Mouse (Mus musculus) spleen, postnatal 14 days (tissue): ENCODE data around the gene Fads2.
A peak's percentile ranks its signal among the peaks of the same experiment; 100 is the strongest.
"Not testable (repeated sequence)": the region's sequence is repeated elsewhere in the genome, so short reads cannot be mapped to it uniquely, and the experiment has no call there.

Experiments used
- DNase-seq, 2 experiments: peaks; one replicate each; pipeline ENCODE4 v3.0.0; 2021 to 2022; ENCODE audit warnings: low spot score in 2 of 2

The Fads2 gene

GRCm38 (mm10) chr19:10101341-10102053, at the start of gene Fads2:
Fads2 (minus strand) TSS chr19:10101746.
- peak; percentile 43 to 55 for DNase-seq

DNA sequence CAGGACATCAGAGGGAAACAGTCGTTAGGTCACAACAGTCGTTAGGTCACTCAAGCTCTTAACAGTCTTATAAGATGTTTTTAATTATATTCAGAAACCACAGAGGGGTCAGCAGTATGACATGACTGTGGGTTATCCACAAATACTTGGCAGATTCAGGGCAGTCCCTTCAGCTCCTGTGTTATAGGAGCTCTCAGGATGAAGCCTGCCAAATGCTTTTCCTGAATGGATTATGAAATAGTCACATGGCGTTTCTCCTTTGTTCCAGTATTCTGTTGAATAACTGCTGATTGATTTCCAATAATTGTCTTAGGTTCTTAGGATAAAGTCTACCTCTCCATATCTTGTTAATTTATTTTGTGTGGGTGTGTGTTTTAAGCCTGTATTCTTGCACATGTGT, 47.6 kb upstream of the Fads2 start:
- DNase-seq: no peak

DNA sequence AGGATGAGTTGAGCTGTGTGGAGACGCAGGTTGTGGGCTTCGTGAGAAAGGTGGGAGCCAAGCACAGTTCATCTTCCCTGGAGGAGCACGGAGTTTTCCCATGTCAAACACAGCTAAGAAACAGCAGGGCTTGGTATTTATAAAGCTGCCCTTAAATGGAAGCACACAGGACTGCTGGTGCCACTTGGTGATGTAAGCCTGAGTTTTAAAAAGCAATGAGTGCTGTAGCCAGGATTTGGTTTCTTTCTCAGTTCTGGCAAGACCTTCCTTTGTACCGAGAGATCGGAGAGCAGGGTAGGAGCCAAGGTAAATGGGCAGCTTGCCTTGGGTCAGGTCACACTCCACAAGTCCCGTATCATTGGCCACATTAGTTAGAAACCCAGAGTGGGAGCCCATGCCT, 47.0 kb upstream of the Fads2 start:
- no peak for DNase-seq

DNA sequence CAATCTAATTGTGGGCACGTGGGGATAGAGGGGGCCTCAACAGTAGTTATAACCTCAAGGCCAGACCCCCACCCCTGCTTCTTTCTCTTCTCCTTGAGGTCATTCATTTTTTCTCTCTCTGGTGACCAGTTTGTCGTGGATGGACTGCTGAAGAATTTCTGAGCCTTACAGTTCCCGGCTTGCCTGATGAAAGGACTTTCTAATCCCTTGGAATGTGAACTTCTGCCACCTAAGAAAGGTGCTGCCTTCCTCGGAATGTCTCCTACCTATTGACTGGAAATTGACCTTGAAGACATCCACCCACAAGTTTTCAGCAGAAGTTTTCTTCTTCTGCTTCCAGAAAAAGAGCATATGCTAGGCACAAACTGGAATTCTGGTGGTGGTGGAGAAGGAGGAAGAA, 42.9 kb upstream of the Fads2 start:
- DNase-seq: no peak

- no peak for DNase-seq
Measured at GRCm38 (mm10) chr19:10143667-10144066, 42.1 kb upstream of the Fads2 start.

GRCm38 (mm10) chr19:10139736-10140135, 38.2 kb upstream of the Fads2 start:
- no peak for DNase-seq

DNA sequence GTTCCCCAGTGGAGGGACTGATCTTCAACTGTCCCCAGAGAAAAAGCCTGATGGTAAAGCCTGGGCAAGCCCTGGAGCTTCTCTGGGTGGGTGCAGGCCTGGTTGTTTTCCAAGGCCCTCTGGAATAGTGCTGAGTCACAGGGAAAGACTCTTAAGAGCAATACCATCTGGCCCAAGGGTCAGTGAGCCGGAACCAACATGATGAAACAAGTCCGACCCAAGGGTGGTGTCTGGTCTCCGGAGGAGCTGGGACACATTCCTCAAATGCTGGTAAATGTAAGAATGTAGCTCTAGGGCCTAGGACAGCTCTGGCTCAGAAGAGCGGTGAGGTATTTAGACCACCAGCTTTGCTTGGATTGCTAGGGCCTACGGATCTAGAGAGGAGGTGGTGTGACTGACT, 35.9 kb upstream of the Fads2 start:
- no peak for DNase-seq

DNA sequence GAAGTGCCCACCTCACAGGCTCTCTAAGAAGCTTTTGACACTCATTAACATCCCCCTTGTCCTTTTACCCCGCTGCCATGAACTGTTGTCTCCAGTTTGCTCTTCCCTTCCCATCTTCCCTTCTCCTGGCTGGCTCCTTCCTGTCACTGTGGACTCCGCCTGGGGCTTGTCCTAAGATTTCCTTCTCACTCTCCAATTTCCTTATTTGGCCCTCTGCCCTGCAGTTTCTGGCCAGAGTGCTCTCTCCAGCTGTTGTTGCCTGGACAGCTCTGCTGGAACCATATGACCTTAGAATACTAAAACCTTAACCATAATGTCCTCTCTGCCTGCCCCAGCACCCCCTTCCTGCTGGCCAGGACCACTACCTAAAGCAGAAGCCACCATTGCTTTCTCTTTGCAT, 33.1 kb upstream of the Fads2 start:
- DNase-seq: no peak

- DNase-seq: not testable (repeated sequence)
Measured at GRCm38 (mm10) chr19:10129547-10129946, 28.0 kb upstream of the Fads2 start.

DNA sequence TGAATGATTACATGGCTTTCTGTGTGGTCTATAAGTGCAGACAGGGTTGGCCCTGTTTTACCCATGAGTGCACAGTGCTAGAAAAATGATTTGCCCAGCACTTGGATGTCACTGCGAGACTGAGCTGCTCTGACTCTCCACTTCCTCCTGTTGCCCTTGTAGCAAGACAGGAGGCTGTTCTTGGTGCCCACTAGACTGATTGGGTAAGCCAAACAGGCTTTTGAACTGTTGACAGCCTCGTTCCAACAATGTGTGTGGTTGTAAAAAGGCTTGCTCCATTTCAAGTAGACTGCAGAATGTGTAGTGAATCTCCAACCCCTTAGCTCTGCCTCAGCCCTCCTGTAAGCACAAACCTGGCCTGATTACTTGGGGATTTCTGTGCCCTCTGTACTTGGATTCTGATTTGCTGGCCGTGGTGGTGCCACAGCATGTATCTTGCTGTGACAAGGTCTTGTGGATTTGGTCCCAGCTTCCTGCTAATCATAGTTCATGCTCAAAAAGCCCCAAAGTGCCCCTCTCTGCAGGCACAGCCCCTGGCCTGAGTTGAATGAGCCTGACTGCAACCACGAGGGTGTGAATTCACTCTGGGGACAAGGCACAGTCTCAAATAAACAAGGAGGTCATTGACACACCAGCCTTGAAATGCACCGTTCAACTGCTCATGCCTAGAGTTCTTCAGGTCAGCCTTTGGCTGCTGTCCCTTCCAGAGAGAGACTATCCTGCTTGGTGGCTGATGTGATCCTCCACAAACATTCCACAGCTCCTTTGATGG, 25.1 kb upstream of the Fads2 start:
- DNase-seq: no peak

DNA sequence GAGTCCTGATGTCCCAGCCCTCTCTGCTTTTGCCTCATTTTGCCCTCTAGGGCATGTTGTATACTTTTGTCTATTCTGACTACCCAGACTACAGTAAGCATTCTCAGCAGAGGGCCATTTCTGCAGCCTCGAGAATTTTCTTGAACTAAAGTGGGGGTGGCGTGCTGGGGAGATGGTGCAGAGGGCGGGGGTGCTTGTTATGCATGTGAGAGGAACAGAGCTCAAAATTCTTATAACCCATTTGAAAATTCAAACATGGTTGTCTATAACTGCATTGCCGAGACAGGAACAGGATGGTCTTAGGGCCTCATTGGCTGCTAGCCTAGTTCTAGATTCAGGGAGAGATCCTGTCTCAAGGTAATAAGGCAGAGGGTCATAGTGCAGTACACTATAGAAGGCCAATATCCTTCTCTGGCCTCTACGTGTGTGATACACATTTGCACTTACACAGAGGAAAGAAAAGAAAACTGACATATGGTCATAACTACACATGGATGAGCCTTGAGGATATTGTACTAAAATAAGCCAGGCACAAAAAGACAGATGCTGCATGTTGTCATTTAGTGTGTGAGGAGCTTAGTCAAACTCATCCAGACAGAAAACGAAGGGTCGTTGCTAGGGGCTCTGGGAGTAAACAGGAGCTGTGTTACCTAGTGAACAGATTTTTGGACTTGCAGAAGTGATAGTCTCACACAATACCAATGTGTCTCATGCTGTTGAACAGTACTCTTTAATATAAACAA, 22.5 kb upstream of the Fads2 start:
- no peak for DNase-seq

- no peak for DNase-seq
Measured at GRCm38 (mm10) chr19:10122021-10122631, 20.6 kb upstream of the Fads2 start.

GRCm38 (mm10) chr19:10116641-10117040, 15.1 kb upstream of the Fads2 start:
- DNase-seq: no peak

GRCm38 (mm10) chr19:10115373-10116158, 14.0 kb upstream of the Fads2 start:
- no peak for DNase-seq

GRCm38 (mm10) chr19:10112956-10113355, 11.4 kb upstream of the Fads2 start:
- DNase-seq: no peak

DNA sequence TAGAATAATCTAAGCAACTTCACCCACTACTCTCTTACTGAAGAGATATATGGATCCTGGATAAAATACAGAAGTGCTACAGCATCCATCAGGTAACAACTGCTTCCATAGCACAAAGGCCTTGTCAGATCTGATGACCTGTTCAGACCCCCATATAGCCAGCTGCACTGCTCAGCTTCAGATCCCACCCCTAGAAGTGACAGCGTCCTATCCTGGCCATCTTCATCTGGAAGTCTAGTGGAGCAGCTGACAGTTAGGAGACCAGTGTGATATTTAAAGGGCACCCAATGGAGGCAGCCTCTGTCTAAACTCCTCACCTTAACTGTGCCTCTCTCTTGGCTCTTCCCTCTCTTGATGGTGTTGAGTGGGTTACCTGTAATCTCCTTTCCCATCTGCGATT, 7.1 kb upstream of the Fads2 start:
- DNase-seq: no peak

DNA sequence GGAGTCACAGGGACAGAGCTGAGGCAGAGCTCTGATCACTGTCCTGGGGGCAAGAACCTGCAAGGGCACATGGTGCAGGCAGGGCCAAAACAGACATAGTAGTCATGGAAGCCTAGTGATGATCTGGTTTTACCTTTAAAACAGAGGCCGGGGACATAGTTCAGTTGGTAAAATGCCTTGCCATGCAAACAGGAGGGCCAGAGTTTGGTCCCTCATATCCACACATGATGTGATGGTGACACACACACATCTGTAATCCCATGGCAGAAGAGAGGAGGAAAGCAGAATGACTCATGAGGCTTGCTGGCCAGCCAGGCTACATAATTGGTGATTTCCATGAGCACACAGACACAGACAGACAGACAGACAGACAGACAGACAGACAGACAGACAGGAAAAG, 6.6 kb upstream of the Fads2 start:
- DNase-seq: no peak

GRCm38 (mm10) chr19:10107051-10107611, 5.6 kb upstream of the Fads2 start:
- DNase-seq: no peak

GRCm38 (mm10) chr19:10106634-10107033, 5.1 kb upstream of the Fads2 start:
- DNase-seq: no peak

DNA sequence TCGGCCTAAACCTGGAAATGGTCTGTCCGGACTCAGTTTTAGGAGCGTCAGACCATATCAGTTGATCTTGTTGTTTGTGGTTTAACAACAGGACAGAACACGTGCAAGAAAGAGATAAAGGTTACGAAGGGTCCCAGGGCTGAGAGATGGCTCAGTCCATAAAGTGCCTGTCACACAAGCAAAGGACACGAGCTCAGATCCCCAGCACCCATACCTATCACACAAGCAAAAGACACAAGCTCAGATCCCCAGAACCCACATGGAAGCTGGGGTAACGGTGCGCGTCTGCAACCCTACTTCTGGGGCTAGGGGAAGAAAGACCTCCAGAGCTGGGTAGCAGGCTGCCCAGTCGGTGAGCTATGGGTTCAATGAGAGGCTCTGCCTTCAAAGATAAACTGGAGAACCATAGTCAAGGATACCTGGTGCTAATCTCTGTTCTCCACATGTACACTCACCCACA, 3.5 kb upstream of the Fads2 start:
- no peak for DNase-seq

DNA sequence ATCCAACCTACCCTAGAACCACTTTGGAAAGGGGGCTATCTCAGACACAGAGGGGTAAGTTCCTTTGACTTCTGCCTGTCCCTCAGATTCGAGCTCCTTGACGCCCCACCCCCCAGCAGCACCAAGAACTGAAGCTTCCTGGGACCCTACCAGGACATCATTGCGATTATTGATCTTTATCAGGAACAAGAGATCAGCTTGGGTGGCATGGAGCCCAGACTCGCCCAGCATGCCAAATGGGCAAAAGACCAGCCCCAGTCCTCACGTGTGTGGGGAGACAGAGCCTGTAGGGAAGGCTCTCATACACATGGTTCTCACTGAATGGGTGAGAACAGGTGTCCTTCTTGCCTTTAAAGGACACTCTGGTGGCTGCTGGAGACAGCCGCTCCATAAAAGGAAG, 2.7 kb upstream of the Fads2 start:
- no peak for DNase-seq
